Mouse (Mus musculus): ENCODE data around the gene Cryz.

DNA sequence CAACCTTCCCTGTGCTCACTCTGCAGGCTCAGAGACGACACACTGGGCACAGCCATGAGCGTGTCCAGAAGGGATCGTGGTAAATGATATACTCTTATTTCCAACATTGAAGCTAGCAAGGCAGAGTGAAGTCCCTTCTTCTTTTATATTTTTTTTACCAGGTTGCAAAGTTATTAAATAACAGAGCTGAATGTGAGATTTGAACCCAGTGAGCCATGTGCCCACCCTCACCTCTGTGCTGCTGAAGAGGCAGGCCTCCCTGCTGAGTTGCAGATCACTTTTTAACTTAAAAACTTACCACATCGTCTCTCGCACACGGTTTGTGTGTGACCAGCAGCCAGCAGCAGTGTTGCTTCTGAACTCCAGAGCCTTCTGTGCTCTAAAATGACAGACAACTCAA, 2.4 kb upstream of the Cryz start:
- TF ChIP-seq POLR2A (IDR thresholded peaks at IDR 0.05; ENCODE audit: borderline replicate concordance, extremely low read depth, insufficient read depth, insufficient read length, poor library complexity, severe bottlenecking) (no peak), CTCF (IDR thresholded peaks at IDR 0.05; ENCODE audit: borderline replicate concordance, extremely low read depth, insufficient read depth, insufficient read length) (no peak)

All from brain, embryonic 14.5 days (tissue).